Mouse (Mus musculus) left cerebral cortex, postnatal 10 days (tissue): ENCODE data around the gene Swi5. TPM values are rescaled to one million over a fixed set of nuclear protein-coding genes. Genes with fewer than 3 reads are reported as not detected.

Experiments used
- DNase-seq, 2 experiments: peaks; one replicate each; pipeline ENCODE4 v3.0.0; 2021 to 2022; ENCODE audit warnings: low spot score in 2 of 2, mixed read lengths in 1 of 2; ENCODE audit errors: extremely low spot score in 1 of 2
- intact Hi-C: fragments of 180-260 bp; cut with DNase I; formaldehyde crosslinking; loops from one replicate; pipeline ENCODE4 v1.15.1; 2025
- total RNA-seq, 2 experiments: library from RNA; stranded (reverse); gene quantifications; 2 replicates each; pipeline ENCODE4 v1.2.3; 2021

Swi5 gene
- 100 to 1,000 TPM; 233 to 242 TPM for total RNA-seq

GRCm38 (mm10) chr2:32287923-32288367, at the start of gene Swi5:
Gene Swi5 (minus strand): TSS chr2:32288075.
- intact Hi-C loops = no loop called here
- DNase-seq = peak; percentile 98 to 100

GRCm38 (mm10) chr2:32335888-32336287, 48.0 kb upstream of the Swi5 start:
- intact Hi-C loops = no loop called here
- DNase-seq = peak in 1 of 2 experiments; percentile 41

DNA sequence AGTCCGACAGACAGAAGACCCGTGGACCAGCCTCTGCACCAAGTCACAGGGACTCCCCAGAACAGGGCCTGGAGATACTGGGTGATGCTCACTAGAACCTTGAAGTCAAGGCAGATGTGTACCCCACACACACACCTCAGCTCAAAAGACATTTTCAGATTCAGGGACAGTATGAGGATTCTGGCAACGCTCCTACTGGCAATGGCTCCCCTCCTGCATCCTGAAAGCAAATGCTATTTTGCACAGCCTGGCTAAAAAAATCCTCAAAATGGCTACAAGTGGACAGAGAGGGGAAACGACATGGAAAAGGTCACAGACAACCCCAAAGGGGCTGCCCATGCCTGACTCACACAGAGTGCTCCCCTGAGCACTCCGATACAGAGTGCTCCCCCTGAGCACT, 44.3 kb upstream of the Swi5 start:
- no peak for DNase-seq
- intact Hi-C loops = no loop called here

DNA sequence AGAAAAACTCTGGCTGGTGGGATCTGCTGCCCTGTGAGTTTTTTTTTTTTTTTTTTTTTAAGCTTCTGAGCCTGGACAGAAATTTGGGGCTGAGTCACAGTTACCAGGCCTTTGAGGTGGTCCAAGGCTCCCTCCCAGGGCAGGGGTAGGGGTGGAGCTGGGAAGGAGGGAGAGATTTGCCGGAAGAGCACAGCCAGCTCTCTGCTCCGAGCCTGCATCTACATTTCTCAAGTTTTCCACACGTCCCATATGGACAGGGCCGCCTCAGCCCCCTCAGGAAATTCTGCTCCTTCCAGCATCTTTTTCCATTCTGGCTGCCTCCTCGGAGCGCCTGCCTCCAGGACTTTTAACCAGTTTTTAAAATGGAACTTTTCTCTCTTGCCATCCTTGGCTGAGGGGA, 41.7 kb upstream of the Swi5 start:
- intact Hi-C loops = no loop called here
- no peak for DNase-seq

DNA sequence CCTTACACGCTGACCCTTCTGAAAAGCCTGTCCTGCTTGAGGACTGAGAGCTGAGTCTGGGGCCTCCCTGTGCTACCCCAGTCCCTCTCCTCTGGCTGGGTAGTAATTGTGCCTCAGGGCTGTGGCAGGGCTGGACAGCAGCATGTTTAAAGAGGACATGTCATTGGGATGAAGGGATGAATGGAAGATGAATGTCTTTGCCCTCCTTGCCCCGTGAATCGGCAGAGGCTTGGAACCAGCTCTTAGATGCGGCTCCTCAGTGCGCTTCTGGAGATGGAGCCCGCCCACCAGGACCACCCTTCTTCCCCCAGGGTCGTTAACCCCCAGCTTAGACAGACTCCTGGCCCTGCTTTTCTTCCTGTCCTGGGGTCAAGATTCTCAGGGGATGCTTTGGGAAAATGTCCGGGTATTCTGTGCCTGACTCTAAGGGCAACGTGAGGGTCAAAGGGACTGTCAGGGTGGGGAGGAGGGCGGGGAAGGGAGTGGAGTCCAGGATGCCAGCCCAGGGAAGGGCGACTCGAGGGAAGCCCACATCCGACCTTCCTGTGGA, 41.1 kb upstream of the Swi5 start:
- DNase-seq = no peak
- intact Hi-C loops = no loop called here

GRCm38 (mm10) chr2:32327200-32327599, 39.3 kb upstream of the Swi5 start:
- intact Hi-C loops = no loop called here

GRCm38 (mm10) chr2:32325342-32325741, 37.5 kb upstream of the Swi5 start:
- intact Hi-C loops = no loop called here
- DNase-seq = no peak

More at GRCm38 (mm10) chr2:32327200-32327599, 39.3 kb upstream of the Swi5 start:
- no peak for DNase-seq

GRCm38 (mm10) chr2:32324322-32324721, 36.4 kb upstream of the Swi5 start:
- intact Hi-C loops = no loop called here
- DNase-seq = peak in 1 of 2 experiments; percentile 31

DNA sequence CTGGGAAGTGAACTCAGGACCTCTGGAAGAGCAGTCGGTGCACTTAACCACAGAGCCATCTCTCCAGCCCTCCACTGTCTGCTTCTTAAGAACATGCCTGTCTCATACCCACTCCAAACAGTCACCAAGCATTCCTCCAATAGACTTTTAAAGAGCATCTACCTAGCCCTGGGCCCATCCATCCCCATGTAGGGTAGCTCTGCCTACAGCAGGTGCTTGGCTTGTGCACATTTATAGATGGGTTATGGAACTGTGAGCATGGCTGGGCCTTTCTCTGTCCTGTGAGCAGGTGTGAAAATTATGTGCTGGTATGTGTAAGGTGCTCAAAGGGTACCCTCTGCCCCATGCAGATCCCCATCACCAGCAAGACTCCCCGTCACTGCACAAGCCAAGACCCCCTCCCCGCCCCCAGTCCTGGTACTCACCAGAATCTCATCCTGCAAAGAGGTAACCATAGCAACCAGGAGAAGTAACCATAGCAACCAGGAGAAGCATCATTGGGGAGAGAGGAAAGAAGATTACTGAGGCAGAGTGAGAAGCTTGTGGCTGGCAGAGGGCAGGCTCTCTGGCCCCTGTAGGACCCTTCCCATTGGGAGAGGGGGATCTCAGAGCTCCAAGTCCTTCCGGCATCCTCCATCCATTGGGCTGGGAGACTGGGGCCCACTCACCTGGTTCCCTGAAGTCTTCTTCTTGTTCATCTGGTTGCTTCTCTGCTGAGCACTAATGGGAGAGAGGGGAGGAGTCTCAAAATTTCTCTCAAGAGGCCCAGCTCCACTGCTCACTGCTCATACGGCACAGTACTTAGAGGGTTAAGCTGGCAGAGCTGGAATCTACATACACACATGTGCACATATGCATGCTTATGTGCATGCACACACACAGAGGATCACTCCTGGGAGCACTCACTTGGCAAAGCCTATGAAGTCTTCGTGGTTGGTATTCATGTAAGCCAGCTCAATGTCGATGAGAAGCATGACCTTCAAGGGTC, 35.2 kb upstream of the Swi5 start:
- intact Hi-C loops = no loop called here
- DNase-seq = peak; percentile 52 to 55

DNA sequence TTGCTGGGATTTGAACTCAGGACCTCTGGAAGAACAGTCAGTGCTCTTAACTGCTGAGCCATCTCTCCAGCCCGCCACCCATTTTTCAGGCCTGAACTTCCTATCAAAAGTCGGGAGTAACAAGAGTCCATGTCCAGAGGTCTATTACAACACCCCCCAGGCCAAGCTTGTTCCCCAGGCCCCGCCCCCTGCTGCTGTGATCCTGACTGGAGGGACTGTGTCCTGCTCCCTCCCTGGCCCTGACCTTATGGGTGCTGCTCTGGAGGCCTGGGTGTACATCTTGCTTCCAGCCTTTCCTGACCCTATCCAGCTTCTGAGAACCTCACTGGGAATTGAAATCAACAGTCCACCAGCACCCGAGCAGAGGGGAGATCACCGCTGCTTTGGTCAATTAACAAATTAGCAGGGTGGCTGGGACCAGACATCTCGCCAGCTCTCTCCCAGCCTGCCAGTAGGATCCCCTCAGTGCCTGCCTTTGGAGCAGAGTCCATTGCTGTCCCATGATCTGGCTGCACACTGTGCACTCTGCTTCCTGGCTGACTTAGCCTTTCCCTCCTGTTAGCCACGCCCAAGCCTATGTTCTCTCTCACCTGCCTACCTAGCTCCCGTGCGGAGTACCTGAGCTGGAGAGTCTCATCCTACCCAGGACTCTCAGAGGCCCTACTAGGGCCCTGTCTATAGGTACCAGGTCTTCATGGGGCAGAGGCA, 33.9 kb upstream of the Swi5 start:
- intact Hi-C loops = no loop called here
- DNase-seq = no peak

- intact Hi-C loops = no loop called here
Measured at GRCm38 (mm10) chr2:32320721-32321120, 32.8 kb upstream of the Swi5 start.

GRCm38 (mm10) chr2:32319586-32320580, 32.0 kb upstream of the Swi5 start:
- DNase-seq = peak in 1 of 2 experiments; percentile 40
- intact Hi-C loops = no loop called here

More at GRCm38 (mm10) chr2:32320721-32321120, 32.8 kb upstream of the Swi5 start:
- DNase-seq = no peak

GRCm38 (mm10) chr2:32318709-32319585, 31.1 kb upstream of the Swi5 start:
- DNase-seq = no peak
- intact Hi-C loops = no loop called here

DNA sequence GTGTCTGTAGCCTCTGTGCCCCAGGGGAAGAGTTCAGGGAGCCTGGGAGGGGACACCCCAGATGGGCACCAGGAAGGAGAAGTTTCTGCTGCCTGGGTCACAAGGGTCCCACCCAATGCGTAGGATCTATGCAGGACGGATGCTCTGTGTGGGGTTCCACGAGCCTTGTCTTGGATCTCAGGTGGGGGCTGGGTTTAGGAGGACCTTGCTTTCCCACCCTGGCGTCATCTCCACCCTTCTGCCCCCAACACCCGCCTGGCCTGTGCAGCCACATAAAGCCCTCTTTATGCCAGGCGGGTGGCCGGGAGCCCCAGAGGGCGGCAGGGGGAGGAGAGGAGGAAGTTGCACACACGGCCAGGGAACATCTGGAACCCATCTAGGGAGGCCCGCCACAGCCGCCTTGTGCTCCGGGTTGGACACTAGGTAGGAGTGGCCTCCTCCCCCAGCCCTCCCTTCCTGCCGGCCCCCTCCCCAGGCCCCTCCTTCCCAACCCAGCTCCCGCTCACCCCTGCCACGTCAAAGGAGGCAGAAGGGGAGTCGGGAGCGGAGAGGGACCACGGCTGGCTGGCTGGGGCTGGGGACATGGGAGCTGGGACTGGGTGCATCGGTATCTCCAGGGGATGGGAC, 30.0 kb upstream of the Swi5 start:
- intact Hi-C loops = no loop called here
- DNase-seq = peak in 1 of 2 experiments; percentile 80

- intact Hi-C loops = no loop called here
- peak in 1 of 2 experiments; percentile 56 for DNase-seq
Measured at GRCm38 (mm10) chr2:32316887-32317656, 29.2 kb upstream of the Swi5 start.

GRCm38 (mm10) chr2:32315751-32316150, 27.9 kb upstream of the Swi5 start:
- intact Hi-C loops = no loop called here
- no peak for DNase-seq
